Mouse (Mus musculus) small intestine, adult 2 months (tissue): ENCODE results near the gene Mns1. TPM values are rescaled to one million over a fixed set of nuclear protein-coding genes. Genes with fewer than 3 reads are reported as not detected.
"Not testable (repeated sequence)": the region's sequence is repeated elsewhere in the genome, so short reads cannot be mapped to it uniquely, and the experiment has no call there.

ENCODE experiments used
- H3K27ac ChIP-seq: fragments of 200-500 bp; 2 replicates; pipeline ENCODE4 v1.5.1; 2012; ENCODE audit warnings: low read depth, low read length, control low read depth, inconsistent platforms; ENCODE audit not compliant: insufficient read depth
- H3K27me3 ChIP-seq: fragments of 200-500 bp; 2 replicates; pipeline ENCODE4 v1.6.1; 2012; ENCODE audit warnings: mild to moderate bottlenecking, moderate library complexity, low read length, inconsistent platforms; ENCODE audit not compliant: control insufficient read depth, insufficient read depth
- H3K36me3 ChIP-seq: fragments of 200-500 bp; 2 replicates; pipeline ENCODE4 v1.6.1; 2012; ENCODE audit warnings: mild to moderate bottlenecking, low read length, control low read depth, inconsistent platforms; ENCODE audit not compliant: control insufficient read depth, insufficient read depth
- H3K4me1 ChIP-seq: fragments of 200-500 bp; 2 replicates; pipeline ENCODE4 v1.6.1; 2012; ENCODE audit warnings: low read length, inconsistent platforms, mixed read lengths; ENCODE audit not compliant: control insufficient read depth, insufficient read depth, insufficient read length
- H3K4me3 ChIP-seq: fragments of 200-500 bp; 2 replicates; pipeline ENCODE4 v1.5.1; 2012; ENCODE audit warnings: low read depth, mild to moderate bottlenecking, control low read depth, inconsistent platforms, low read length, moderate library complexity
- CTCF ChIP-seq: fragments of 200-500 bp; IDR thresholded peaks from 2 replicates; pipeline ENCODE4 v1.5.1; 2012; ENCODE audit warnings: low read depth, mild to moderate bottlenecking, control low read depth, inconsistent platforms, low read length, moderate library complexity, mixed read lengths; ENCODE audit not compliant: insufficient replicate concordance, insufficient read length; ENCODE audit errors: extremely low read depth
- POLR2A ChIP-seq: fragments of 200-500 bp; IDR thresholded peaks from 2 replicates; pipeline ENCODE4 v1.6.1; 2012; ENCODE audit warnings: low read depth, mild to moderate bottlenecking, control low read depth, inconsistent platforms, low read length, moderate library complexity
- WGBS: fragments of 180-500 bp; shearing (Covaris S2); methylation state at CpG from one replicate; pipeline ENCODE4 v1.1.7; 2018; 5-methylcytosine and 5-hydroxymethylcytosine counted together
- polyA plus RNA-seq: library from polyadenylated mRNA; depleted of rRNA; stranded (reverse); fragments of >200 nt; gene quantifications from 2 replicates; pipeline ENCODE4 v1.2.3, GENCODE M21; 2012

The Mns1 gene
- polyA plus RNA-seq, 1 experiment, result 0.19 TPM

GRCm38 (mm10) chr9:72393869-72394341 lies 43.9 kb upstream of the Mns1 start:
- no peaks in the 10 kb centered on the region for H3K36me3 ChIP-seq
- 68% methylated on average over 8 of the region's 8 CpGs for WGBS
- no peak overlapping the region for H3K27ac ChIP-seq
- H3K4me1 ChIP-seq, result no peaks in the 10 kb centered on the region
- TF ChIP-seq CTCF (no peak), POLR2A (no peak)
- no peak overlapping the region for H3K4me3 ChIP-seq
- H3K27me3 ChIP-seq, result no peaks in the 10 kb centered on the region

DNA sequence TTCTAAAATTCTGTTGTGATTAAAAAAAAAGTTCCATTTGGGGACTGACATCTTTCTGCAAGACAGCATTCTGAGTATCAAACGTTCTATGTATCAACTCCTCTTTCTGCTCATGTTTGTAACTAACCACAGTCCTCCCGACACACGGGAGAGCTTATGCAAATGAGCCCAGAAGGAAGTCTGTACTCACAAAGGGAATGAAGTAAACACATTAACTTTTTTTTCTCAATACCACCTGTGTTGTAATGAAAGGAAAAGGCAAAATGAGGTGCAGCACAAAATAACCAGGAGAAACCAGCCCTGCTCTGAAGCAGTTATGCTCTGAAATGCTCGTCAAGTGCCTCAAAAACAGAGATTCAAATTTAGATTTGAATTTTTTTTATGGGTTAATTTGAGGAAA lies 37.7 kb upstream of the Mns1 start:
- no peaks in the 10 kb centered on the region for H3K4me1 ChIP-seq

DNA sequence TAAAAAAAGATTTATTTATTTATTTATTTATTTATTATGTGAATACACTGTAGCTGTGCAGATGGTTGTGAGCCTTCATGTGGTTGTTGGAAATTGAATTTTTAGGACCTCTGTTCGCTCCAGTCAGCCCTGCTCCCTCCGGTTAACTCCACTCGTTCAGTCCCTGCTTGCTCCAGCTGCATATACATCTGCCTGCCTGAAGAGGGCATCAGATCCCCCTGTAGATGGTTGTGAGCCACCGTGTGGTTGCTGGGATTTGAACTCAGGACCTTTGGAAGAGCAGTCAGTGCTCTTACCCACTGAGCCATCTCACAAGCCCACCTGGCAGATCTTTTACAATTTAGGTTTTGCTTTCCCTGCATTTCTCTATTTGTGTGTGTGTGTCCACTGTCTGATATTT lies 36.0 kb upstream of the Mns1 start:
- 69% methylated on average over 4 of the region's 4 CpGs for WGBS
- not testable (repeated sequence) for H3K27ac ChIP-seq, H3K4me3 ChIP-seq, H3K36me3 ChIP-seq, H3K4me1 ChIP-seq, H3K27me3 ChIP-seq

More for the DNA sequence above, 37.7 kb upstream of the Mns1 start:
- H3K27ac ChIP-seq, result no peak overlapping the region
- H3K27me3 ChIP-seq, result no peaks in the 10 kb centered on the region
- H3K36me3 ChIP-seq, result no peaks in the 10 kb centered on the region
- WGBS, result 25% methylated on average over 4 of the region's 4 CpGs
- TF ChIP-seq CTCF (no peak), POLR2A (no peak)
- H3K4me3 ChIP-seq, result no peak overlapping the region

DNA sequence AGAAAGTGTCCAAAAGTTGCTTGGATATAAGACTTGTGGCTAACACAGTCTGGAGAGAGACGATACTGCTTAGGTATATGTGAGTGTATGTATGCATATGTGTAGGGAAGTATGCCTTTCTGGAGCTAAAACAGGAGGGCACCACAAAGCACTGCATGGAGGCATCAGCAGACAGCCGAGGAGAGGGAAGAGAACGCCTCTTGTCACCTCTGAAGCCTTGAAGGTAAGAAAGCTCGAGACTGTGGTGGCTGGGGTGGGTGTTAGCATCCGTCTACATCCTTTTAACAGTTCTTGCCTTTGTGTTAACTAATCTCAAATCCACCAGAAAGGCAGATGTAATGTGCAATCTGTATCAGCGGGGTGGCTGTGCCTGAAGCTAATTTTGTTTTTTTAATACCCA lies 34.4 kb upstream of the Mns1 start:
- no peaks in the 10 kb centered on the region; the same call in 1 of the 2 replicates for H3K4me1 ChIP-seq
- H3K36me3 ChIP-seq, result no peaks in the 10 kb centered on the region
- no peaks in the 10 kb centered on the region for H3K27me3 ChIP-seq
- 82% methylated on average over 6 of the region's 6 CpGs for WGBS
- H3K4me3 ChIP-seq, result no peak overlapping the region
- TF ChIP-seq POLR2A (no peak), CTCF (no peak)
- no peak overlapping the region for H3K27ac ChIP-seq

- no peak overlapping the region for H3K4me3 ChIP-seq
- H3K27me3 ChIP-seq, result no peaks in the 10 kb centered on the region
- 87% methylated on average over 8 of the region's 8 CpGs for WGBS
- TF ChIP-seq CTCF, result no peak
- TF ChIP-seq POLR2A, result no peak
- H3K27ac ChIP-seq, result no peak overlapping the region
- no peaks in the 10 kb centered on the region for H3K36me3 ChIP-seq
- H3K4me1 ChIP-seq, result no peaks in the 10 kb centered on the region; the same call in 1 of the 2 replicates
Observed at GRCm38 (mm10) chr9:72404446-72404845, 33.4 kb upstream of the Mns1 start.

DNA sequence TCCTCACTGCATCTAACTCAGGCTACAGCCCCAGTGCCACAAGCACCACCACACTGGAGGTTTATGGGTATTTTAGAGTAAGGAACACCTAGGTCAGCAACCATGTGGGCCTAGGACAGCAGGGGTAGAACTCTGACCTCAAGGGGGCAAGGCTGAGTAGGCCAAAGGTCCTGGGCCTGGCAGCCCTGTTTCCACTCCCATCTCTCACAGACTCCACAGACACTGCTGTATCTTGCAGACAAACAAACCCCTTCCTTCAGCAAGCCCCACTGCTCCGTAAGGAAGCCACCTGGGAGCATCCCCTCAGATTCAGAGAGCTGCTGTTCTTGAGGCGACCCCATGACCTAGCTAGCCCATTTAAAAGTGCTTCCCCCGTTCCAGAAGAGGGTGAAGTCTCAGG lies 32.9 kb upstream of the Mns1 start:
- H3K27me3 ChIP-seq, result no peaks in the 10 kb centered on the region
- H3K27ac ChIP-seq, result no peak overlapping the region
- 91% methylated on average over 3 of the region's 3 CpGs for WGBS
- TF ChIP-seq POLR2A (no peak), CTCF (no peak)
- H3K36me3 ChIP-seq, result no peaks in the 10 kb centered on the region
- H3K4me3 ChIP-seq, result no peak overlapping the region
- H3K4me1 ChIP-seq, result no peaks in the 10 kb centered on the region; the same call in 1 of the 2 replicates

DNA sequence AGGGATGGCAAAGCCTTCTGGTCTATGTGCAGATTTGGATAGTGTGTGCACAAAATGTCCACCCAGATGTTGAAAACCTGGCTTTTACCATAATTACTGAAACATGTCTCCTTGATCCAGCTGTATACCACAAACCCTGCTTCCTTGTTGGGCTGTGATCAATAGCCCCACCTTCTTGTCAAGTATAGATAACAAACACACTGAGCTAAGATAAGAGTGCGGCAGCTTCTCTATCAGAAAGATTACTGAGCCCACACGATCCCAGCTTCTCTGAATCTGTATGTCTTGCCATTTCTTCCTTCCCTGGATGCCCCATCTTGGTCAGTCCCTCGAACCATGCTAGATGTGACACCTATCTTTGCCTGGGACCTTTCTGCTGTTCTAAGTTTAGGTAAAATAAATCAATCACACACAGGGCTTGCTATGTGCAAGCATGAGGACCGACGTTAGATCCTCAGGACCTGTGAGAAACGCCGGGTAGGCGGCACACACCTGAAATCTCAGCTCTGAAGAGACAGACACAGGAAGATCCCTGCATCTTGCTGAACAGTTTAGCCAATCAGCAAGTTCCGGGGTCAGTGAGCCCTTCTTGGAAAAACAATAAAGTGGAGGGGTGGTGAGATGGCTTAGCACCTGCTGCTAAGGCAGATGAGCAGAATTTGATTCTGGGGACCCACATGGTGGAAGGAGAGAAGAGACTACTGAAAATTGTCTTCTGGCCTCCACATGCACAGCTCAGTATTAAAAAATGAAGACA lies 31.8 kb upstream of the Mns1 start:
- Histone ChIP-seq H3K27ac (no peak overlapping the region), H3K36me3 (no peaks in the 10 kb centered on the region), H3K4me1 (no peaks in the 10 kb centered on the region; the same call in 1 of the 2 replicates), H3K27me3 (no peaks in the 10 kb centered on the region), H3K4me3 (no peak overlapping the region)
- 71% methylated on average over 9 of the region's 9 CpGs for WGBS
- TF ChIP-seq POLR2A, result no peak

- no peak for TF ChIP-seq POLR2A
- TF ChIP-seq CTCF, result peak; percentile 90; the same call in 1 of the 2 replicates
- Histone ChIP-seq H3K4me1 (no peaks in the 10 kb centered on the region; the same call in 1 of the 2 replicates), H3K27me3 (no peaks in the 10 kb centered on the region), H3K36me3 (no peaks in the 10 kb centered on the region), H3K27ac (no peak overlapping the region), H3K4me3 (peak overlapping the region; percentile 34; the same call in 1 of the 2 replicates)
- WGBS, result 6% methylated on average over 12 of the region's 12 CpGs
Observed at GRCm38 (mm10) chr9:72408131-72408586, 29.7 kb upstream of the Mns1 start.
